Mouse (Mus musculus) stomach, postnatal 0 days (tissue): ENCODE data around the gene Iqca.

Experiments
- CTCF ChIP-seq: IDR thresholded peaks from 2 replicates; pipeline ENCODE4 v1.5.1; 2016; ENCODE audit warnings: antibody characterized with exemption, low read depth, mild to moderate bottlenecking, moderate library complexity
- EP300 ChIP-seq: optimal IDR thresholded peaks from 2 replicates; pipeline ENCODE3; 2016; ENCODE audit warnings: antibody characterized with exemption

- TF ChIP-seq CTCF, result no peak
- no peak for TF ChIP-seq EP300
Observed at GRCm38 (mm10) chr1:90113655-90114244, 39.5 kb downstream of the Iqca start.
